ENCODE assay signal across 26 mouse cellular contexts in genomic region chr1:159747969-159748368, GRCm38 (mm10).
"Had no signal": no experiment of that assay in that cellular context is flagged by ENCODE, and none has a peak within 500 bp of the region (broad histone marks: within the 10 kb centered on the region; RNA-seq: fewer than 3 reads in every experiment).

No protein-coding gene starts in this region.

- H3K9ac ChIP-seq: heart, embryonic 13.5 days; heart, embryonic 15.5 days; hindbrain, embryonic 12.5 days; hindbrain, embryonic 14.5 days; intestine, embryonic 15.5 days; limb, embryonic 12.5 days; liver, embryonic 13.5 days; liver, embryonic 15.5 days; liver, postnatal 0 days had no signal

- H3K36me3 ChIP-seq: heart, embryonic 13.5 days; heart, embryonic 15.5 days; hindbrain, embryonic 10.5 days; hindbrain, embryonic 12.5 days; intestine, embryonic 15.5 days; limb, embryonic 10.5 days; limb, embryonic 12.5 days; liver, embryonic 13.5 days; liver, embryonic 15.5 days had no signal

- H3K9me3 ChIP-seq: heart, embryonic 13.5 days; heart, embryonic 15.5 days; hindbrain, embryonic 10.5 days; hindbrain, embryonic 12.5 days; intestine, embryonic 15.5 days; limb, embryonic 10.5 days; limb, embryonic 12.5 days; liver, embryonic 13.5 days; liver, embryonic 15.5 days had no signal

- DNase-seq: gastrocnemius, adult 2 months; gastrocnemius, postnatal 10 days; gastrocnemius, postnatal 25 days; heart, adult 2 months; heart, postnatal 14 days; heart, postnatal 4 days; liver; liver, embryonic 13.5 days; liver, postnatal 0 days had no signal

- H3K4me3 ChIP-seq: gastrocnemius, adult 2 months; heart, adult 2 months; heart, embryonic 13.5 days; heart, embryonic 15.5 days; hindbrain, embryonic 10.5 days; hindbrain, embryonic 12.5 days; intestine, embryonic 15.5 days; layer of hippocampus, adult 2 months; left cerebral cortex, adult 2 months; limb, embryonic 10.5 days; limb, embryonic 12.5 days; liver, embryonic 13.5 days; liver, embryonic 15.5 days had no signal

- H3K4me1 ChIP-seq: heart, embryonic 13.5 days; heart, embryonic 15.5 days; intestine, embryonic 15.5 days; limb, embryonic 12.5 days; liver, embryonic 13.5 days; liver, embryonic 15.5 days had no signal

- H3K4me2 ChIP-seq: heart, embryonic 11.5 days; heart, embryonic 13.5 days; heart, embryonic 15.5 days; hindbrain, embryonic 12.5 days; hindbrain, embryonic 14.5 days; intestine, embryonic 15.5 days; limb, embryonic 12.5 days; liver, embryonic 11.5 days; liver, embryonic 13.5 days; liver, embryonic 15.5 days had no signal

- H3K27me3 ChIP-seq: heart, embryonic 13.5 days; heart, embryonic 15.5 days; hindbrain, embryonic 12.5 days; intestine, embryonic 15.5 days; limb, embryonic 12.5 days; liver, embryonic 13.5 days; liver, embryonic 15.5 days had no signal

- ATAC-seq: forebrain, embryonic 16.5 days; hindbrain, embryonic 16.5 days; inflammation-experienced regulatory T-cells, adult 6 months; intestine, embryonic 15.5 days; intestine, postnatal 0 days; liver, postnatal 0 days had no signal

- H3K27ac ChIP-seq: gastrocnemius, adult 2 months; heart, adult 2 months; heart, embryonic 13.5 days; heart, embryonic 15.5 days; hindbrain, embryonic 10.5 days; hindbrain, embryonic 12.5 days; hindbrain, embryonic 14.5 days; intestine, embryonic 15.5 days; layer of hippocampus, adult 2 months; left cerebral cortex, adult 2 months; limb, embryonic 10.5 days; limb, embryonic 12.5 days; liver, embryonic 13.5 days; liver, embryonic 15.5 days had no signal
